ENCODE assay signal across 8 mouse cellular contexts in genomic region chr6:108660878-108661389, GRCm38 (mm10). TPM values are rescaled to one million over a fixed set of nuclear protein-coding genes. Genes with fewer than 3 reads are reported as not detected.
DNase-seq lines count a peak whose midpoint lies in the region; ATAC-seq and TF ChIP-seq lines count a peak whose summit lies in the region.

No protein-coding gene starts in this region.

- no peaks in the 10 kb centered on the region for H3K27me3 ChIP-seq in forebrain, embryonic 13.5 days
- H3K27me3 ChIP-seq in liver, embryonic 13.5 days, result peaks cover 58% of the 10 kb centered on the region
- no peaks in the 10 kb centered on the region for H3K27me3 ChIP-seq in stomach, postnatal 0 days (ENCODE audit: control insufficient read depth, insufficient read depth, low read length)

- peak overlapping the region; percentile 96 for H3K4me2 ChIP-seq in forebrain, embryonic 13.5 days
- peak overlapping the region; percentile 66 for H3K4me2 ChIP-seq in liver, embryonic 13.5 days
- peak overlapping the region; percentile 82 for H3K4me2 ChIP-seq in stomach, postnatal 0 days (replicated peaks; ENCODE audit: low read depth)

- H3K4me3 ChIP-seq in gastrocnemius, adult 2 months, result peak overlapping the region; percentile 88
- H3K4me3 ChIP-seq in forebrain, embryonic 13.5 days, result peak overlapping the region; percentile 50
- H3K4me3 ChIP-seq in liver, embryonic 13.5 days (replicated peaks), result peak overlapping the region; percentile 57
- H3K4me3 ChIP-seq in stomach, postnatal 0 days (ENCODE audit: low read depth, low read length), result peak overlapping the region; percentile 72

- WGBS in forebrain, embryonic 13.5 days, result under 1% methylated on average over 18 of the region's 18 CpGs
- WGBS in liver, embryonic 13.5 days (ENCODE audit: insufficient replicate concordance), result 4% methylated on average over 18 of the region's 18 CpGs
- WGBS in stomach, postnatal 0 days, result under 1% methylated on average over 18 of the region's 18 CpGs

- ATAC-seq in CD4-positive, CD25-positive, alpha-beta regulatory T cell, adult 4 months, result peak; percentile 11
- ATAC-seq in forebrain, embryonic 13.5 days, result no peak
- peak; percentile 8; the same call in 1 of the 2 replicates for ATAC-seq in liver, embryonic 13.5 days (ENCODE audit: low read depth)
- ATAC-seq in stomach, postnatal 0 days (ENCODE audit: low FRiP score, low TSS enrichment), result no peak

- no peak for TF ChIP-seq CTCF in gastrocnemius, adult 2 months (IDR thresholded peaks at IDR 0.05)
- no peak for TF ChIP-seq CTCF in stomach, postnatal 0 days (IDR thresholded peaks at IDR 0.05; ENCODE audit: low read depth)

- H3K9me3 ChIP-seq in forebrain, embryonic 13.5 days (replicated peaks), result no peaks in the 10 kb centered on the region
- no peaks in the 10 kb centered on the region for H3K9me3 ChIP-seq in liver, embryonic 13.5 days (replicated peaks)
- H3K9me3 ChIP-seq in stomach, postnatal 0 days (ENCODE audit: control insufficient read depth, low read length), result no peaks in the 10 kb centered on the region

- peak overlapping the region; percentile 100 for H3K27ac ChIP-seq in gastrocnemius, adult 2 months
- H3K27ac ChIP-seq in forebrain, embryonic 13.5 days, result peak overlapping the region; percentile 89
- H3K27ac ChIP-seq in liver, embryonic 13.5 days, result peak overlapping the region; percentile 58
- peak overlapping the region; percentile 99 for H3K27ac ChIP-seq in stomach, postnatal 0 days (replicated peaks)

- peak; percentile 52 for DNase-seq in gastrocnemius, adult 2 months
- DNase-seq in gastrocnemius, postnatal 4 days (ENCODE audit: low spot score in 2 of 2), result no peak
- DNase-seq in liver, embryonic 13.5 days, result no peak
- DNase-seq in stomach, postnatal 0 days (ENCODE audit: low spot score), result no peak
- no peak for DNase-seq in layer of hippocampus, postnatal 10 days (ENCODE audit: low spot score in 2 of 2)
- DNase-seq in left cerebral cortex, postnatal 10 days (ENCODE audit: extremely low spot score in 1 of 2, low spot score in 2 of 2), result no peak

- peaks cover 14% of the 10 kb centered on the region for H3K36me3 ChIP-seq in forebrain, embryonic 13.5 days (ENCODE audit: poor library complexity, severe bottlenecking)
- H3K36me3 ChIP-seq in liver, embryonic 13.5 days, result peaks cover 9% of the 10 kb centered on the region
- peaks cover 6% of the 10 kb centered on the region; the same call in 1 of the 2 replicates for H3K36me3 ChIP-seq in stomach, postnatal 0 days (ENCODE audit: control insufficient read depth, insufficient read depth, low read length)

- H3K4me1 ChIP-seq in forebrain, embryonic 13.5 days, result peaks cover 33% of the 10 kb centered on the region
- peaks cover 16% of the 10 kb centered on the region; the same call in 1 of the 2 replicates for H3K4me1 ChIP-seq in liver, embryonic 13.5 days (replicated peaks)
- no peaks in the 10 kb centered on the region; the same call in 1 of the 2 replicates for H3K4me1 ChIP-seq in stomach, postnatal 0 days (replicated peaks; ENCODE audit: control insufficient read depth, insufficient read depth)

- TF ChIP-seq EP300 in stomach, postnatal 0 days (optimal IDR thresholded peaks at IDR 0.05), result no peak

- peak overlapping the region; percentile 61 for H3K9ac ChIP-seq in forebrain, embryonic 13.5 days
- H3K9ac ChIP-seq in liver, embryonic 13.5 days, result peak overlapping the region; percentile 61
- H3K9ac ChIP-seq in stomach, postnatal 0 days (ENCODE audit: low read length), result peak overlapping the region; percentile 74

- intact Hi-C loops in gastrocnemius, adult 2 months (cut with DNase I), result loop anchor here (2.0 kb wide), 2 partner anchors 90 to 204 kb away; no protein-coding TSS in a partner anchor
- intact Hi-C loops in left cerebral cortex, postnatal 10 days (cut with DNase I), result loop anchor here (2.0 kb wide), 2 partner anchors 48 to 234 kb away; no protein-coding TSS in a partner anchor

RNA-seq across cellular contexts. Expression of gene Bhlhe40, which starts 0.5 kb away (rescaled TPM):
- 100 to 1,000 TPM in 1 of 2 experiments, 10 to 100 TPM in 1; 70.0 to 124 TPM for total RNA-seq in gastrocnemius, adult 2 months (2021)
- 10 to 100 TPM; 58.2 to 82.9 TPM for total RNA-seq in gastrocnemius, postnatal 4 days (2021)
- polyA plus RNA-seq in CD4-positive, CD25-positive, alpha-beta regulatory T cell, adult 4 months (2017; shearing (Covaris generic)), result 10 to 100 TPM; 49.7 to 91.7 TPM
- 6.8 and 8.1 TPM in 2 replicates for polyA plus RNA-seq in forebrain, embryonic 13.5 days (2015; fragmentation: Nextera tagmentation; extraction: Ambion mirVana)
- 3.3 and 5.1 TPM in 2 replicates for polyA plus RNA-seq in liver, embryonic 13.5 days (2015; fragmentation: Nextera tagmentation; extraction: Ambion mirVana)
- 24.8 and 28.7 TPM in 2 replicates for polyA plus RNA-seq in stomach, postnatal 0 days (2015; fragmentation: Nextera tagmentation; extraction: Ambion mirVana)
- total RNA-seq in layer of hippocampus, postnatal 10 days (2021), result 10 to 100 TPM; 36.9 to 49.7 TPM
- total RNA-seq in left cerebral cortex, postnatal 10 days (2021), result 10 to 100 TPM; 38.5 to 40.6 TPM

Comparison
In these comparisons a context has a peak if more than half of its experiments do, and no peak if none do; other contexts are left out.
1. ATAC-seq: peak in CD4-positive, CD25-positive, alpha-beta regulatory T cell, adult 4 months (single experiment) and liver, embryonic 13.5 days (single experiment); none in forebrain, embryonic 13.5 days (single experiment) and stomach, postnatal 0 days (single experiment).
2. Peak in every context shown above with its lines, with median percentiles within 50 percentile points of each other: H3K27ac ChIP-seq, H3K4me3 ChIP-seq, H3K4me2 ChIP-seq and H3K9ac ChIP-seq.